Mouse (Mus musculus) spleen, postnatal 10 days (tissue): ENCODE data around the gene March7.

Source experiments
- DNase-seq, 2 experiments: peaks; one replicate each; pipeline ENCODE4 v3.0.0; 2021 to 2022; ENCODE audit warnings: low spot score in 2 of 2

March7 gene

DNA sequence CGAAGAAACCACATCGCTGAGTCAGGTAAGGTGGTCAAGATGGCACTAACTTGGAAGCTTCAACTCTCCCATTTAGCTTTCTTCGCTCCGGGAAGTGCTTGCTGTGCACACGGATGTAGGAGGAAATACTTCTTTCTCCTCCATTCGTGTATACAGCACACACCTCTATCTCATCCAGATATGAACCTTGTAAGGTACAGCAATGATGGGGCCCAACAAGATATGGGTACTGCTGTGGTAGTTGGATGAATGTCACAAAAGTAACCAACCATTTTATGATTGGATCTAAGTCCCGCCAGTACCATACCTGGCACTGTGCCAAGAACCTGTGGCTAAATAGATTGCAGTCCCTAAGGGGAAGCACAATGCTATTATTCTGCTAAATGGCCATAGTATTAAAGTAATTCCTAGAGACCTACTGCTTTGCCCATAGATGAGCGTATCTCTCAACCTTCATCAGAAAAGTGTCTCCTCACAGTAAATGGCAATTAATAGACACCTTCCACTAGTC, 75.5 kb downstream of the March7 start:
- no peak for DNase-seq

DNA sequence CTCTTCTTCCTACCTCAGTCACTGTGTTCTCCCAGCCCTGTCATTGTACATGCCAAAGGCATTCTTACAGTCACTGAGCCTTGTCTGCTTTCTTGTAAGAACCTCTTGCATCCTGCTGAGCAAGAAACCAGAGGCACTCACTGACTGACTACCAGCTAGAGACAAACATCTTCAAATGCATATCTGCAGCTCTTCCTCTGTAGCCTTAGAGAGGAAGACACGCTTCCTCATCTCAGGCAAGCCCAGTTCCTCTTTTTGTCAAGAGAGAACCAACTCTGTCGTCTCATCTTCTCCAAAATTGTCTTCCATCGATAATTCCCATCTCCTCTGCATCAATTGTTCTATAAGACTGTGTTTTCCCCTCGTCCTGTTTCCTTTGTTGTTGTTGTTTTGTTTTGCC, 78.9 kb downstream of the March7 start:
- peak in 1 of 2 experiments; percentile 7 for DNase-seq

DNA sequence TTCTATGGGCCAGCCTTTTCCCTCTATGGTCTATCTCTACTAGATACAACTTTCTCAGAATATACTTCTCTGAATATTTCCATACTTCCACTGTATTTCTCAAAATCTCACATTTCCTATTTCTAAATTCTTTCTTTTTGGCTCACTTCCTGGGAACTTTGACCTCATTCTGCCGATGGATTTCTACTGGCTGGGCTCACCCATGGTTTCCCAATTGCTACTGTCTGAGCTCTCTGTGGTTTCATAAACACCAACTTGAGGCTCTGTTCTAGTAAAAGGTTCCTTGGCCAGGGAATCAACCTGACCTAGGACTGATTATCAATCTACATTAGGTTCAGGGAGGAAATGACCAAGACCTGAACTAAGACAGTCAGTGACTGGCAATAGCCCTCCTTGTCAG, 79.8 kb downstream of the March7 start:
- DNase-seq: no peak

DNA sequence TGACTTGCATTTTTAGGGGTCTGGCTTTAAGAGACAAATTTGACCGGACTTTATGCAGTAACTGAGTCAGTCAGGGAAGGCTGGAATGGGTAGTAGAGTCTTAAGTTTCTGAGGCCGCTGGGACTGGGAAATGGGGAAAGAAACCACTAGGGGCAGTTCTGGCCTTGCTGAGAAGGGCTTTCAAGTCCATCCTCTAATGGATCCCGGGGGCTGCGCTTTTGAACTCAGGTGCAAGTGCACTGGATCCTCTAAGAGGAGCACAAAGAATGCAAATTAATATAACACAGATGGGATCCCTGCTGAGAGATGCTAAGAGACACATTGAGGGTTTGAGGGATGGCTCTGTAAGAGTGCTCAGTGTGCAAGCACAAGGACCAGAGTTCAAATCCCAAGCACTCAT, 81.7 kb downstream of the March7 start:
- DNase-seq: no peak

DNA sequence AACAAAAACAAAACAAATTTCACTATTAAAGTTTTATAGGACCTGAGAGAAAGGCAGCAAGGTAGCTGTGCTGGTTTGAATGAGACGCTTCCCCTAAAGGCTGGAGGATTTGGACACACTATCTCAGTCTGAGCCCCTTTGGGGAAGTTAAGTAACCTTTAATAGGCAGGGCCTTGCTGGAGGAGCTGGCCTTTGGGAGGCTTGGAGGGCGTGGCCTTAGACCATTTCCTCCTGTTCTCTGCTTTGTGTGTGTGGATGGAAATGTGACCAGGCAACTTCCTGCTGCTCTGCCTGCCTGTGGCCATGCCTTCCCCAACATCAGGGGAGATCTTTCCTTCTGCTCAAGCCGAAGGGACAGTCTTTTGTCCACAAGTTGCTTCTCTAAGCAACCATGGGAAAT, 88.6 kb downstream of the March7 start:
- DNase-seq: peak in 1 of 2 experiments; percentile 24

DNA sequence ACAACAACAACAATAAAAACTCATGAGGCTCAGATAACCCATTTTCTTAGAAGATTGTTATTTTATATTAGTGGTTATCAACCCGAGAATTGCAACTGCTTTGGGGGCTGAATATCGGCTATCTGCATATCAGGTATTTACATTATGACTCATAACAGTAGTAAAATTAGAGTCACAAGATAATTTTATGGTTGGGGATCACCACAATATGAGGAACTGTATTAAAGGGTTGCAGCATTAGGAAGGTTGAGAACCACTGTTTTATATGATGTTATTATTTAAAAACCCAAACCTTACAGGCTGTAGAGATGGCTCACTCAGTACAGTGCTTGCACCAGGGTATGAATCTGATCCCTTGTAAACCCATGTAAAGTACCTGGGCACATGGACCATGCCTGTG, 89.6 kb downstream of the March7 start:
- no peak for DNase-seq
